Mouse (Mus musculus) bone marrow macrophage, adult 2 months (primary cell): ENCODE measurements around the gene Pnma5. TPM values are rescaled to one million over a fixed set of nuclear protein-coding genes. Genes with fewer than 3 reads are reported as not detected.
A peak's percentile ranks its signal among the peaks of the same experiment; 100 is the strongest.

Experiments
- H3K27ac ChIP-seq: 2 replicates; pipeline ENCODE4 v1.5.1; 2012; ENCODE audit warnings: low read depth, low read length; ENCODE audit not compliant: insufficient read depth
- H3K4me1 ChIP-seq: 2 replicates; pipeline ENCODE4 v1.6.1; 2012; ENCODE audit warnings: low read length; ENCODE audit not compliant: control insufficient read depth, insufficient read depth
- H3K4me3 ChIP-seq: 2 replicates; pipeline ENCODE4 v1.5.1; 2012; ENCODE audit warnings: mild to moderate bottlenecking, low read length, moderate library complexity; ENCODE audit not compliant: insufficient read depth
- CTCF ChIP-seq: IDR thresholded peaks from 2 replicates; pipeline ENCODE4 v1.5.1; 2012; ENCODE audit warnings: low read depth, mild to moderate bottlenecking, low read length, moderate library complexity
- POLR2A ChIP-seq: IDR thresholded peaks from 2 replicates; pipeline ENCODE4 v1.6.1; 2012; ENCODE audit warnings: mild to moderate bottlenecking, low read depth, low read length, borderline replicate concordance
- polyA plus RNA-seq: library from polyadenylated mRNA; stranded (reverse); fragments of >200 nt; gene quantifications from 2 replicates; pipeline ENCODE4 v1.2.4, GENCODE M21; 2012; ENCODE audit not compliant: missing spikeins, insufficient read depth, insufficient read length

Gene Pnma5
- polyA plus RNA-seq, 1 experiment: not detected

DNA sequence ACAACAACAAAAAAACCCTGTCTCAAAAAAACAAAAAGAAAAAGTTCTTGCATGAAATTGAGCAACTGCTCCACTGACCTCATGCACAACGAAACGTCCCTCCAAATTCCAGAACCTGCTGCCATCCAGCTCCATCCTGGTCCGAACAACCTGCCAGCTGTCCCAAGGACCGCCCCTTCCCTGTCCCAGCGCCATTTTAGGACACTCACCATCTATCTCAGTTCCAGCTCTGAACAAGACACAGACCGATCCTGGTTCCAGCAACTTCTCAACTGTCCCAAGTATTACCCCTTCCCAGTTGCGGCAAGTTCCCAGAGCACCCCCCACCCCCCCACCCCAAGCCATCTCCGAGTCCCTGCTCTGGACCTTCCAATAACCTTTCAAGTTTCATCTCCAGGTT lies 1.9 kb upstream of the Pnma5 start:
- Histone ChIP-seq H3K4me3 (no peak overlapping the region), H3K27ac (no peak overlapping the region), H3K4me1 (no peaks in the 10 kb centered on the region)
- TF ChIP-seq CTCF (no peak), POLR2A (no peak)

GRCm38 (mm10) chrX:73012846-73013245 lies 24.1 kb downstream of the Pnma5 start:
- H3K27ac ChIP-seq: no peak overlapping the region
- H3K4me3 ChIP-seq: no peak overlapping the region
- 0 out of 2 replicates have a peak, but pooled peaks cover 2% of the 10 kb centered on the region for H3K4me1 ChIP-seq
- TF ChIP-seq CTCF: no peak
- no peak for TF ChIP-seq POLR2A

- Histone ChIP-seq H3K27ac (peak overlapping the region; percentile 85), H3K4me1 (peaks cover 5% of the 10 kb centered on the region; the same call in 1 of the 2 replicates), H3K4me3 (peak overlapping the region; percentile 42)
- no peak for TF ChIP-seq POLR2A
- TF ChIP-seq CTCF: peak; percentile 50; the same call in 1 of the 2 replicates
Measured at GRCm38 (mm10) chrX:73007597-73008479, 29.1 kb downstream of the Pnma5 start.

- Histone ChIP-seq H3K27ac (no peak overlapping the region), H3K4me3 (no peak overlapping the region), H3K4me1 (peaks cover 5% of the 10 kb centered on the region; the same call in 1 of the 2 replicates)
- no peak for TF ChIP-seq POLR2A
- TF ChIP-seq CTCF: no peak
Measured at GRCm38 (mm10) chrX:73005678-73006077, 31.2 kb downstream of the Pnma5 start.

DNA sequence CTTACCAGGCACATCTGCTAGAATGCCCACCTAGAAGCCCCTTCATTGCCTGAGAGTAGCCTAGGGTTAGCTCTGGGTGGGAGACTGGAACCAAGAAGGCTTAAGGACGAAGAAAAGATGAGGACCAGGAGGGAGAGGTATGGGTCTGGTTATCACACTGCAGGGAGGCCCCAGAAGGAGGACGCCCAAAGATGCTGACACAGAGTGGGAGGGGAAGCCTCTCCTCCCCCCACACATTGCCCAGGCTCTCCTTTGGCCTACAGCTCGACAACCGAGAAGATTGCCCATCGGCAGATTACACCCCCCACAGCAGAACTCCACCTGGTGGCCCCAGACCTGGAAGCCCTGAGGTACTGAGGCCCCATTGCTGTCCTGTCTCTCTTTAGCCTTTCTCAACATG lies 33.8 kb downstream of the Pnma5 start:
- no peak overlapping the region for H3K4me3 ChIP-seq
- H3K27ac ChIP-seq: no peak overlapping the region
- H3K4me1 ChIP-seq: peaks cover 3% of the 10 kb centered on the region; the same call in 1 of the 2 replicates
- TF ChIP-seq POLR2A: no peak
- no peak for TF ChIP-seq CTCF

- no peak for TF ChIP-seq CTCF
- TF ChIP-seq POLR2A: no peak
- no peak overlapping the region for H3K27ac ChIP-seq
- no peaks in the 10 kb centered on the region for H3K4me1 ChIP-seq
- H3K4me3 ChIP-seq: no peak overlapping the region
Measured at GRCm38 (mm10) chrX:72995542-72995941, 41.4 kb downstream of the Pnma5 start.

DNA sequence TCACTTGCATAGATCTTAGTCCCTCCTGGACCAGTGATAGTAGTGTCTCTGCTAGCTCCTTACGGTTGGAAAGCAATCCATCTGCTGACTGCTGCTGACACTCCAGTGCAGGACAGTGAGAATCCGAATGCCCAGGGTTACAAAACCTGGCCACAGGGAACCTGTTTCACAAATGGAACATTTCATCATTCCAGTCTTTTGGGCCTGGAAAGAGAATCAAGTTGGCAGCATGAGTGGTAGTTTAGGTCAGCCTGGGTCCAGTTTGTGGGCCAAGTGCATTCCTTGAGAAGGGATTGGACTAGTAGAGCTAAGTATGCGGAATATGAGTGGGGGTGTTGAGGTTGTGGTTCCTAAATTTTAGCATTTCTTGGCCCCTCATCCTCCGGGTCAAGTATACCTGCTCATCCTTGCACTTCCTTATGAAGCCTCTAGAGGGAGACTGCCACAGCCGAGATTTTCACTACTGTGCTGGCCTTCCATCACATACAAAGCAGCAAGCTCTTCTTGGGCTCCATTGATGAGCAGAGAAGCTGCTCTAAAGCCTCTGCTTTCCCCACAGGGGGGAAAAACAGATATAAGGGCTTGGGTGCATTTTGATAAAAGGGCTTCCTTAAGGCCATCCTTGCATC lies 44.5 kb downstream of the Pnma5 start:
- TF ChIP-seq POLR2A: no peak
- H3K27ac ChIP-seq: no peak overlapping the region
- H3K4me1 ChIP-seq: no peaks in the 10 kb centered on the region
- H3K4me3 ChIP-seq: no peak overlapping the region

GRCm38 (mm10) chrX:72990581-72990980 lies 46.3 kb downstream of the Pnma5 start:
- Histone ChIP-seq H3K27ac (no peak overlapping the region), H3K4me3 (no peak overlapping the region), H3K4me1 (no peaks in the 10 kb centered on the region)
- TF ChIP-seq POLR2A (no peak), CTCF (no peak)

DNA sequence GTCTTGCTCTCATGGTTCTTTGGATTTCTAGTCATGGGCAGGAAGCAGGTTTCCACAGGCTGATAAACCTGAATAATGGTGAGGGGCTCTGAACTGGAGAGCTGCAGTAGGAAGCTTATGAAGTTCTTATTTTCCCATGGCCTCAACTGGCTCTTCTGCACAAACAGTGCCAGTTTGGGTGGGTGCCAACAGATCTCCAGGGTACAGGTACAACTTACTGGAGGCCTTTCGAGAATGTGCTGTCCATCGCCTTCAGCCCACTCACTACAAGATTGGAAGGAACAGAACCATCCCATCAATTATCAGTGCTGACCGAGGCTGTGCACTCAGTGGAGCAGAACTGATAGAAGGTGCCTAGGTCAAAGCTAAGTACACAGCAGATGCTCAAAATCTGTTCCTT lies 48.5 kb downstream of the Pnma5 start:
- no peak overlapping the region for H3K4me3 ChIP-seq
- TF ChIP-seq CTCF (no peak), POLR2A (no peak)
- H3K27ac ChIP-seq: no peak overlapping the region

DNA sequence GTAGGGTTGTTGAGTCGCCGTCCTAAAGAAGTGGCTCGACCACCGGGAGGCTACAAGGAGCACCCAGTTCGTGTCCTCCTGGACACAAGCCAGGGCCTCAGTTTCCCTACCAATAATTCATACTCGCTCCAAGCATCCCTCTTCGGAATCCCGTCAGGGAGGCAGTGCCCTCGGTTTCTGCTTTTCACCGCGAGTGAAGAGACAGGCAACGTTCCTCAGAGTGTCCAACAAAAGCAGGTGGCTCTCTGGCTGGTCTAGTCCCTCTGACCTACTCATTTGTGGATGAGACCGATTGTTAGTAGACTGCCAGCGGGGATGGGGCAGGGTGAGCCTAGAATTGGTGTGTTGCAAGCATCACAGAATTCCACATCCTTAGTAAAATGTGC lies 49.4 kb downstream of the Pnma5 start:
- Histone ChIP-seq H3K27ac (no peak overlapping the region), H3K4me1 (no peaks in the 10 kb centered on the region), H3K4me3 (peak overlapping the region; percentile 43)
- no peak for TF ChIP-seq CTCF
- TF ChIP-seq POLR2A: no peak

More for the DNA sequence above, 48.5 kb downstream of the Pnma5 start:
- no peaks in the 10 kb centered on the region for H3K4me1 ChIP-seq
